Mouse (Mus musculus): ENCODE results near the gene Gm12830.

Gene Gm12830

DNA sequence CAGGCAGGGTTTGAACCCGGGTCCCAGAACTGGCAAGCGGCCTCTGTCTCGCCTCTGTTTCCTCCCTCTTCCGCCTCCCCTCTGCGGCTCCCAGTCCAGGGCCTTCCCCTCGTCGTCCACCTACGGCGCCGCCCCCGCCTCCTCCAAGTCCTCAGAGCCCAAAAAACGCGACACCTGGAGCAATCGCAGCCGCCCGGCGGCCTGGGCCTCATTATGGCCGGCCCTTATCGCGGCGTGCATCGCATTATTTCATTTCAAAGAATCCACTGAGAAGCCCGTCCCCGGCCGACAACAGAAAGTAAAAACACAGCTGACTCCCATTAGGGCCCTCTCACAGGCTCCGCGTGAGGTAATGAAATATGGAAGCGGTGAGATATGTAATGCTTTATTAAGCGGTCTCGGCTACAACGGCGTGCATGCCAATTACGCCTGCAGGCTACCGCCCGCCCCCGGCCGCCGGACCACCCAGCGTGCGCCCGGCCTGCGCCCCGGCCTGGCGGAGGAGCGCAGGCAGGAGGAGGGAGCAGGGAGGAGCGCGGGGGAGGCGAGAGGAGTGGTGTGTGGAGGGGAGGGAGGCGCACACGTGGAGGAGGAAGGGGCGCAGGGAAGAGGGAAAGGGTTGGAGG lies at the start of gene Gm12830:
Gene Gm12830, plus strand, starts transcription at position 156 of the 626 bp plus-strand sequence.
- peak; percentile 3 for DNase-seq

DNA sequence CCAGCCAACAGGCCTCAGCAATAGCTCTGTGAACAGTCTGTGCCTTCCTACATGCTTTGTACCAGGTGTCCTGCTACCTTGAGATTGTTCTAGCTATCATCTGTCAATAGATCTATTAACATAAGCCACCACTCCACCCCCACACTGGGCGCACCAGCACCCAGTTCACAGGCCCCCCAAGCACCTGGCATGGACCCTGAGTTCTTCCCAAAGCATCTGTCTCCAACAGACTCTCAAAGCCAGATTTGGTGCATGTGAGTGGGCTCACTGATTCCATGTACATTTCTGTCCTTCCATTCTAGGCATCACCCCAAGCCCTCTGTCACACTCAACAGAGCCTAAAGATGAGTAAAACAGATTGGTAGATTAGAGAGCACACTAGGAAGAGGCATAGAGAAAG lies 48.2 kb upstream of the Gm12830 start:
- DNase-seq = no peak

DNA sequence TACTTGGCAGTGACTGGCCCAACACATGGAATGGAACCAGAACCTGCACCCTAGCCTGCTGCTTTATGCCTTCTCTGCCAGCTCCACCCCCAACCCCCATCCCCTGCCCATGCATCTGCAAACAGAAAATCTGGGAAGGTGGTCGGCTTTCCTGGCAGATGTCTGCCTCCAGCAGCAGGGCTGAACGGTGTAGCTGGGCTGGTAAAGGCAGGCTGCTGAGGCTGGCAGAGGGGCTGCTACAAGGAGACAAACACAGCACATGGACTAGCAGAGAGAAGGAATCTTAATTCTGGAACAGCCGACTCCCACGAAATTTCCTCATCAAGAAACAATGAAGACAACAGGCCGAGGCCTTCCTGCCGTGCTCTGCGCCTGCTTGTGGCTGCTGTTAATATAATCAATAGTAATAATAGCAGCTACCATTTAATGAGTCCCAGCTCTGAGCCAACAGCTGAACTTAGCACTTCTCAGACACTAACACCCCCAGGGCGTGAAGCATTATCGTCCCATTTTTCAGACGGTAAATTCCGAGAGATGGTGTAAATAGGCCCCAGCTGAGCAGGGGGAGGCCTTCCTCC lies 43.8 kb upstream of the Gm12830 start:
- no peak for DNase-seq

DNA sequence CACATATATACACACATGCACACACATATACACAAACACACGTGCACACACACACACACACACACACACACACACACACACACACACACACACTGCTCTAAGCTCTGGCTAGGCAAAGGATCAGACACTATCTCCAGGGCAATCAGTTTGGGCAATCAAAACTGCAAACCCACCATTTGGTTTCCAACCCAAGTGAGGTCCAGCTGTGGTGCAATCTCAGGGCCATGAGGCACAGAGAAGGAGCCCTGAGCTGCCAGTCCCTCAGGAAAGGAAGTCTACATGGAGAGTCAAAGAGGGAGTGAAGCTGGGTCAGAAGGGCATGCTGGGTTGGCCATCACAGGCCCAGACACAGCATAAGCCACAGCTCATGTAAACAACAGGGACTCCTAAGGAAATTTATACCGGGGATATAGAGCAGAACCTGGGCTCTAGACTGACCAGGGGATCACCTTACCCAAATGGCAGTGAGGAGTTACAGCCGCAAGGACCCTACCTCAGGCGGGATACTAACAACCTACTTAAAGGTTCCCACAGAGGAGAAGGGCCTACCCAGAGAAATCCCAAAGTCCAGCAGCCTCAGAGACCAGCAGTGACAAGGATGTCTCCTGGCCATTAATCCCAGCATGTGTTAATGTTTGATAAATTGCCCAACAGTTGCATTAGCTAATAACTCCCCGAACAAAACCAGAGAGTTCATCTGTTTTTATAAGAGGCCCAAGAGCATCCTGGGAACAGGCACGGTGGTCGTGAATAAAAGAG lies 42.6 kb upstream of the Gm12830 start:
- peak; percentile 5 for DNase-seq

DNA sequence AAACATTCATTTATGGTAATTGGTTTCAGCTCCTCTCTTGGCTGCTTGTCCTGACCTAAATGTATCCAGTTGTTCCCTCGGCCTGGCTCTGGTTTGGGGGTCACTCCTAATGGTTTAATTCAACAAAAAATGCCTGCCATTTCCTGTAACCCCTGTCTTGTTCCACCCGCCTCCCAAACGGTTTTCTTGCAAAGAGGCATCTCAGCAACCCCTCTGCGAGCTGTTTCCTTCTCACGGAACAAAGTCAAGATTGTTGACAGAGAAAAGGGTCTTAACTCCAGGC lies 42.1 kb upstream of the Gm12830 start:
- DNase-seq = no peak

DNA sequence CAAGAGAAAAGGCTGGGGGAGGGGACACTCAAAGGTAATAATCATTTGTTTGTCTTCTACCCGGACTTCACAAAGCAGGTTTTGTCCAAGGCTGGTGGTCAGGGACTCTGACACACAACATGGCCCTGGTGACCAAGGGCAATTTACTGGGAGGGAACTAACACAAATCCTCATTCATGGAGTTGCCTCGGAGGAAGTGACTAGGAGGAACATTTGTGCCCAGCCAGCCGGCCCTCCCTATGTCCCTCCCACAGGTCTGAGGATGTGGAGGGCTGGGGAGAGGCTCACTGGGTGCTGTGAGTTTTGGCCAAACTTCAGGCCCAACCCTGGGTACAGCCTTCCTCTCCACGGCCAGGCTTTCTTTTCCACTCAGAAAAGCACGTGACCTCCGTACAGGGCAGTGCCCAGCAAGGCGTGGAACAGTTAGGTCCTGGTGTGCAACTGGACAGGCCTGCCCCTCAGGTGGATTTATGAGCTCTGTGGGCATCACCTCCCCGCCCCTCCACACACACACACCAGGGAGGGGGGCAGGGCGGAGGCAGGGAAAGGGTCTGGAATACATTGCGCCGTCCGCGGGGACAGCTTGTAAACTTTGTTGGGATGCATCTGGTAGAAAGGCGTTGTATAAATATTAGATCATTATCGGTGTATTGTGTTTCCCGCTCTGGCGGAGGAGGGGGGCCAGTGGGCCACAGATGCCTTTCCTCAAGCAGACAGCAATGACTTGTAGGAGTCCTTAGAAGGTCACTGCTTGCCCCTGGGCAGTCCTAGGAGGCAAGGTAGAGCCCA lies 41.6 kb upstream of the Gm12830 start:
- DNase-seq = no peak

DNA sequence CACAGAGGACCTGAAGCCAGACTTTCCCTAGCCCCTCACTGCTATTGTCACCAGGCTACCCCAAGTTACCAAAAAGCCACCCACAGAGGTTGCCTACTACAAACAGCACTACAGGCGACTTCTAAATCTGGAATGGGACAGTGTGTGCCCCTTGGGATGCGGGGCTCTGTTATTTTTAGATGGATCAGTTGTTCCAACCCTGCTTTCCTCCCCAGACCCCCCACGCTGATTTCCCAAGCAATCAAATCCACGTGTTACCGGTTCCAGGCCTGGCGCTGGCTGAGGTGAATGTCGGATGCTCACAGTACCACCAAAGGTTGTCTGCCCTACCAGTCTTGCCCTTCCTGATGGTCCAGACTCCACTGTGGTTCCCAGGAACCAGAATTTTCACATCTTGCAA lies 38.7 kb upstream of the Gm12830 start:
- DNase-seq = no peak

DNA sequence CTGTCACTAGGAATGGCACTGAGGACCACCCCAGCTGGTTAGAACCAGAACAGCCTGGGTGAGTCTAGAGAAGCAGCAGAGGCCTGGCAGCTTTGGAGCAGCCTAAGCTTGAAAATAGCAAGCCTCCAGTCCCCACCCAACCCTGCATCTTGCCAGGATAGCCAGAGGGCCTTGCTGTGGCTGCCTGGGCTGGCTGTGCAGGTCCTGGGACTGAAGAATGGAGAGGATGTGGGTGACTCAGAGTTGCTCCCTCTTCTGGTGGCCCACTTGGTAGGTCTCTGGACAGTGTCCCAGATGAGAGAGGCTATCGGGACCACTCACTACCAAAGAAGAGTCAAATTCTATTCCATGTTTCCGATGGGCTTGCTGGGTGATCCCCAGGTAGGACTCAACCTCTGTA lies 36.8 kb upstream of the Gm12830 start:
- DNase-seq = no peak

DNA sequence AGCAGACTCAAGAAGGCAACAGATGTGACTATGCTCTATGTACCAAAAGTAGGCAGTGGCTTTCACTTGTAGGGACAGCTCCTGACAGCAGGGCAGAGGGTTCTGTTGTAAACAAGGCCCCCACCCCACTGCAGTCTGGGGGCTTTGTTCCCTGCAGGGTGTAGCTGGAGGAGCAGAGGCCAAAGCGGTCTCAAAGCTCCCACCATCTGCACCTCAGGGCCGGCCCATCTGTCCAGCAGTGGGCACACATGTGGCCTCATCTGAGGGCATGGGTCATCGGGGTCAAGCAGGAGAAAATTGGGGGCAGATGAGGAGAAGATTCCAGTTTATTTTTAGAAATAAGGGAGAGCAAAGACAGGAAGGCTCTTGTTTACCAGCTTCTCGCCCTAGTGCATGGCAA lies 32.7 kb upstream of the Gm12830 start:
- no peak for DNase-seq

DNA sequence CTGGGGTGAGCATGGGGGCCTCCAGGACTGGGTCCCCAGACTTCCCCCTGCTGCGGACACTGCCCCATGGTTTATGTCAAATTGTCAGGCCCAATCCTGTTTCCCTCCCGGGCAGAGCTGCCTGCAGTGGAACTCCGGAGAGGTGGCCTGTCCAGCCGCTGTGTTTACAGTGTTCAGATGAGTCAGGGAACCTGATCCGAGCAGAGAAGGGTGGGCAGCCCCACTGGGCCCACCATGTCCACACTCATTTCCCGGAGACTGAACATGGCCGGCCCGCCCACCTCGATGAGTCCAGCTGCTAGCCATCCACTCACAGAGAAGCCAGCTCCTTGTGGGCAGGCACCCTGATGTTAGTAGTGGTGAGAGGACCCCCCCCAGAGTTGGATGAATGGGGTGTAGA lies 29.9 kb upstream of the Gm12830 start:
- DNase-seq = no peak

DNA sequence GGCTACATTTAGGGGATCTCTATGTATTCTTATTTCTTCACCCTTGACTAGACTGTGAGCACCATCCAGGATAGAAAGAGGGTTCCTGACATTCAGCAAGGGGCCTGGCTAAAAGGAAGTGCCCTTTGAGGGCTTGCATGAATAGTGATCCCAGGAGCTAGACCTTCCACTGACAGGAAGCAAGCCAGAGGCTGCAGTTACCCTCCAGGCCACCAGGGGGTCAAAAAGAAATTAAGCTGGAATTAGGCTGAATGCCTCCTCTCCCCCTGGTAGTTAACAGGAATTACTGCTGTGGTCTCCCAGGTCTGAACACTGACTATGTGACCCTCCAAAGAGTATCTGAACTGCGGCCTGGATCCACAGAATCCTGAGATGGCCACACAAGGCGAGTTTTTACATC lies 27.7 kb upstream of the Gm12830 start:
- DNase-seq = no peak

DNA sequence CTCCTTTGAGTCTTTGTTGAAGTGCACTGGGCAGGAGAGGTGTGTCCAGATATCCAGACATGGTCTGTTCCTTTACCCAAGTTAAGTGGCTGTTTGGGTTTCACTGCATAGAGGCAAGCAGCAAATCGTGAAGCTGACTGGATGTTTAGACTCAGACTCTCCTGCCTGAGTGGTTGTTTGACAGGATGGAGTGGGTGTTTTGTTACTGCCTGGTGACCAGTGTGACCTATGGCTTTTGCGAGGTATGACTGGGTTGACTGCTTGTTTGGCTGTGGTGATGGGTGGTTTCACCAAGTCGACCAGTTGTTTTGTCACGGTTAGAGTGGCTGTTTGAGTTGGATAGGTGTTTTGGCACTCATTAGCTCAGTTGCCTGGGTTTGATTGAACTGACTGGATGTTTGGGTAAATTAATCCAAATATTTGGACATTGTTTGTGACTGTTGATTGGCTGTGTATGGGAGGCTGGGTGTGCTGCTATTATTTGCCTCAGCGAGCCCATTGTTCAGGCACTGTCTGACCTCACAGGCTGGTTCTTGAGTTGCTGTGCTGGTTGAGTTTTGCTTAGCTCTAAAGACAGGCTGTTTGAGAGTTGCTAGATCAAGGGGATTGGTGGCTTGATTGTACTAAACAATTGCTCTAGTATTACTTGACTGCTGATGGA lies 24.1 kb upstream of the Gm12830 start:
- DNase-seq = no peak

DNA sequence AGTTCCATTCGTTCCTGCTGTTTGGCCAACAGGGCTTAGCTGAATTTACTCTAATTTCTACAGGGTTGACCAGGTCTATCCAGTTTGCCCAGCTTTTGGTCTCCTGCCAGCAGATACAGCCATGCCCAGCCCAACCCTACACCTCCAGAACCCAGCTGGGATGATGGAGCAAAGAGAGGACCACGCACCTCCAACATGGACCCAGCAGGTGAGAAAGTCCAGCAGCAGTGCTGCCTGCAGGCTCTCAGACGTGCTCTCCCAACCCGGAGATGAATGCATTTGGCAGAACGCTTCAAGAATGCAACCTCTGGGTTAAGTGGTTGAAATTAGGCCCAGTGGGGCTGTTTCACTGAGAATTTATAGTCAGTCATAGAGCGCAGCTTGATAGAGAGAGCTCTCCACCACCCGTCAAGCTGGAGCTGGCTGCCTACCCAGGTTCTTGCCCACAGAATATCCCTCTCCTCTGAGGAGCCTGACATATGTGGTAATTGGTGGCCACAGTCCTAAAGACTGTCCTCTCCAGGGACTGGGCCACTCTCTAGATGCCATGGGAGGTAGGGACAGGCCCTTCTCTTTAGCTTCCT lies 23.4 kb upstream of the Gm12830 start:
- no peak for DNase-seq

DNA sequence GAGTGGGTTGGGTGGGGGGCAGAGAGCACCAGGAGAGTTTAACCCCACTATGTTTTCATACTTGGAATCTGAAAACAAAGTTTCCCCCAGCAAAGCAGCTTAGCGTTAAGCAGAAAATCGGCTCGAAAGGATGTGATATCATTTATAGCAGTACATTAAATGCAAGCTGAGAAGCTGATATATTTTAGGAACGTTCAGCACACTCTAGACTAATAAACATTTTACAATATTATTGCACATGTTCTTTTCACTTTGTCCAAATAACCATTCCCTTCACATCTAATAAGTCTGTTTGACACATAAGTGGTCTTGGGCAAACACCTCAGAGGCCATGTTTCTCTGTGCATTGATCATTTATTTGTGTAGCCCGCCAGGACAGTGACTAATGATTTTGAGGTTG lies 17.4 kb upstream of the Gm12830 start:
- DNase-seq = no peak

DNA sequence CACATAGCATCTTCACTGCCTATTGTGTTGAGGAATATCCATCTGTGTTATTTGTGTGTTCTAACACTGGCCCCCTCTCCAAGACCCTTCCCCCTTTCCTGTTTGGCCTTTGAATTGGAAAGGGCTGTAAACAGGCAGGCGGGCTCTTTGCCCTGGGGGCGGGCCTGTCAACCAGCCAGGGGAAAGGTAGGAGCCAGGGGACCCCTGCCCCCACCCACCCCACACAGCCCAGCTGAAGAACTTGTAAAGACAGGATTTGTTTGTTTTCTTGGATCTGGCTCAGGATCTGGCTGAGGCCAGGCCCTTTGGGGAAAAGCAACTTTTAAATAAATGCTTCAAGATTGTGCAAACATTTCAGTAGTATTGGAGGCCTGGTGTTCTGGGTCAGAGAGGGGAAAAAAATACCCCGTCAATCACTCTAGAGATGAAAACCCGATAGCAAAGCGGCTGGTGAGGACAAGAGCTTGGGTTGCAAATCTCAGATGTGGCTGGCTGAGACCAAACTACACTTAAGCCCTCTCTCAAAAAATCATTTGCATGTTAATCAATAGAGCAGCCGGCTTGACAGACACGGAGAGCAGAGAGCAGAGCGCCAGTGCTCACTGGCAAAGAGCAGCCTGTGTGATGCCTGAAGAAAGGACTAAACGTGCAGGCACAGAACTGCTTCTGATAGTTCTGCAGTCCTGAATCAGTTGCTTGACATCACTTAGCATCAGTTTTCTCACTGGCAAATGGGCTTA lies 2.4 kb upstream of the Gm12830 start:
- DNase-seq = no peak

DNA sequence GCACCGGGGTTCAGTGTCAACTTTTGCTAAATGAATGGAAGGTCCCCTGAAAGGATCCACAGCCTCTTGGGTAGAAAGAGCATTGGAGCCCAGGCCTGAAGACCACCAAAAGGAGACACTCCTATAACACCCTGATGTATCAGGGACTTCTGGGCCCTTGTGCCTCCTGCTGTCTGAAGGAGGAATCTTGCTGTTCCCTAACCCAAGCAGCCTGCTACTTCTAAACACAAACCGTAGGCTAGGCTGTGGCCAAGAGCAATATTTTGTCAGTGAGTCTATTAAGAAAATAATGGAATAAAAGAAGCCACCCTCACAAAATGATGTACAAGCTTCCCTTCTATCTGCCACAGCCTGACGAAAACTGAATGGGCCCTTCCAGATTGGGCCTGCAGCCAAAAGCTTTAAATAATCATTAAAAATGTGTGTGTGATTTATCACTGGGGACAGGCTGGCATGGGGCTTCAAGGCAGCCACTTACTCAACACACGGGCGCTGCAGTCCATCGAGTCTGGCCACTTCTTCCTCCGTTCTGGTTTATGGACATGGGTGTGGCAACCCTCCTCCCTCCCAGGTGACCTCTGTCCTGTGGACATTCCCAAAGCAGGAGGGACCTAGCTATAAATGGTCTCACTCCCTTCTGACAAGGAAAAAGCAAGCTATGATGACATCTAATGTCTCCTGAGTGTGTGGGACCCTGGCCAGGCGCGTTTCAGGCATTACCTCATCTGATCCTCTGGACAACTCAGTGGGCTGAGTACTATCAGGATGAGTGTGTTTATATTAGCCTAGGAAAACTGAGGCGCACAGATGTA lies 13.5 kb downstream of the Gm12830 start:
- DNase-seq = no peak

DNA sequence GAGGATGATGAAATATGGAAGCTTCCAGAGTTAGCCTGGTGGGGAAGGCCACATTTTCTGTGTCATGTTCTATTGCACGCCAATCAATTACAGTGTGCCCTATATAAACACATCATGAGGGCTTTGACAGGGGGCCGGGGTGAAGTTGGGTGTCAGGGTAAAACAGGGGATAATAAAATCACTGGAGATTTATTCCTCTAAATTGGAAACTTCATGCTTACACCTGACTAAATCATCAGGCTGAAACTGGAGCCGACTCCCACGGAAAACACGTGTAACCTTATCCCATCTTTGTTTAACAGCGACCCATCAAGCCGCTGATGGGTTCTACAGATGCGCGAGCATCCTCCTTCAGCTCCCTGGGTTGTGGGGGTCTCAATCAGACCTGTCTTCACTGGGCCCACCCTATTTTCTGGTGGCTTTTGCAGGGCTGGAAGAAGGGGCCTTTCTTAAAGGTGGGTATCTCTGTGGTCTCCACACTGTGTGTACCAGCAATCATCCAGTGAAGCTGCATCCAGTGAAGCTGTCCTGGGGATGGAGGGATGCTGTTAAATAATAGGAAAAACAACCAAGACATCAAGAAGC lies 19.9 kb downstream of the Gm12830 start:
- DNase-seq = no peak

DNA sequence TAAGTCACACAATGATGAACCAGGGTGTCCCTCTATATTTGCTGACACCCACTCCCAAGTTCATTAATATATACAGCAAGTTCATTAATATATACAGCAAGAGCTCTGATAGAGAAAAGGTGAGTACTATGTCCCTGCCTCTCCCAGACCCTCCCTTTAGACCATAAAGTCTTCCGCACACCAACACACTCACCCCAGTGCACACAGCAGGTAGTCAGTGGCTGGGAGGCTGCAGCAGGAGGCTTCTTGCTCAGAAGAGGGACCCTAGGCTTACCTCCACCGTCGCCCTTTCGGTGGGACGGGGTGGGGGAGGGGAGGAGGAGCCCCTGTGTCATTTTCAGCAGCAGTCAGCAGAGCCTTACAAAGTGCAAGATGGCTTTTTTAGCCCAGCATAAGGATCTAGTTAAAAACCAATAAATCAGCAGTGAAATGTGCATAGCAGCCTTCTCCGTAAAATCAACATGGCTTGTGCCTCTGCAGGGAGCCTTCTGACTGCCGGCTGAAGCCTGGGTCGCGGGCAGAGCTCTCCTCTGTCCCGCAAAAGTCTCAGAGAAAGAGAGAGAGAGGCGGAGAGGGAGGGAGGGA lies 20.9 kb downstream of the Gm12830 start:
- no peak for DNase-seq

DNA sequence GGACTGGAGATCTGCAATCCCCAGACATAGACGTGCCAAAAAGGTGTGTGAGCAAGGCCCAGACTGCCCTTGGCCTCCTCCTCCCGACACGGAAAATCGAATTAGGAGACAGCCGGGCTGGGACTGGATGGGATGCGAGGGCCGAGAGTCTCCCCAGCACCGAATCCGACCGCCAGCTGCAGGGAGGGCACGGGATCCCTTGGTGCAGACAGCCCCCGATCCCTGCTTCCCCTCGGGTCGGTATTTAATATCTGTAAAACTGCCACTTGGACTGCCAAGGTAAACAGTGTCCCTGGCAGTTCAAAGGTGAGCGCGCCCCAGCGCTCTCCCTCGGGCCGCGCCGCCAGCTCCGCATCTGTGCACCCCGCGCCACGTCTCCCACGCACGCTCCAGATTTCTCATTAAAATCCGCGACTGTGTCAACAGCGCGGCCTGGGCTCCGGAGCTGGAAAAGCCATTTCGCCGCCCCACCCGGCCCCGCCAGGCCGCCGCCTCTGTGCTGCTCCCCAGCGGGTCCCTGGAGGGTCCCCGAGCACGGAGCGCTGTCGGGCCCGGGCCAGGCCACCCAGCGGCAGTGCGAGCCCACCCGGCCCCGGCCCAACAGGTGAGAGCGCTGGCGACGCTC lies 21.7 kb downstream of the Gm12830 start:
- DNase-seq = no peak

DNA sequence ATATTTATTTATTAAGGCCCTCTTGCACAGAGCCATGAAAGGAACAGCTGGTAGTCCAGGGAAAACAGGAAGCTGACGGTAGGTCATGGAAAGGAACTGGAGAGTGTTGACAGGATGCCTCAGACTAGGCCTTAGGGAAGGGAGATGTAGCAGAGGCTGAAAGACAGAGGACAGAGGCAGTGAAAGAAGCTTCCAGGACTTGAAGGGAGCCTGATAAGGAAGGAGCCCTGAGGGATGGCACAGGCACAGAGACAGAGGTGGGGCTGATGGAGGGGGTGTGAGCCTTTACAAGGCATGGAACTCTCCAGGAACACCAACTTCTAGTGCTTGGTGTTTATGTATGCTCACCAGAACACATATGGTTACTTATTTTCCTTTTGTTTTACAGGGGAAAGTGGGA lies 23.1 kb downstream of the Gm12830 start:
- no peak for DNase-seq

All from cerebellum, adult 9-10 months (tissue).